Mouse (Mus musculus) thymus, adult 2 months (tissue): Measurements from ENCODE around the gene Sap25.

Experiments used
- CTCF ChIP-seq: fragments of 200-500 bp; IDR thresholded peaks from 2 replicates; pipeline ENCODE4 v1.5.1; 2012; ENCODE audit warnings: mild to moderate bottlenecking, control low read depth, low read length, moderate library complexity, borderline replicate concordance; ENCODE audit not compliant: control insufficient read depth, poor library complexity, insufficient read depth; ENCODE audit errors: extremely low read depth
- POLR2A ChIP-seq: fragments of 200-500 bp; IDR thresholded peaks from 2 replicates; pipeline ENCODE4 v1.6.1; 2012; ENCODE audit warnings: mild to moderate bottlenecking, low read length, control low read depth, moderate library complexity; ENCODE audit not compliant: control insufficient read depth, poor library complexity, insufficient read depth; ENCODE audit errors: extremely low read depth

DNA sequence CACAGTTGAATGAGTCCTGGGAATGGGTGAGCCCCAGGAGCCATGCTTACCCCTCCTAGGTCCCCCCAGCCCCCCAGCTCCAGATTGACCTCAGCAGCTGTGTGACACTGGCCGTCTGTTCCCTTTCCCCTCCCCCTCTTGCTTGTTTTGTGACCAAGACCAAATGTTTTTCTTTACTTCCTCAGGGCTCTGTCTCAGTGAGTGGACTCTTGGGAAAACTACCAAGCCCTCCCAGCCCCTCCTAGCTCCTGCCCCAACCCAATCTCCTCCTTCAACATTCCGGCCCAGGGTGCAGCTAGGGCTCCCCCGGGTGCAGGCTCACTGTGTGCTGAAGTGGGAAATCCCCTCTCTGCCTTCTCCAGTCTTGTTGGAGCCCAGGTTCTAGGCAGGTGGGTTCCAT lies 10.5 kb upstream of the Sap25 start:
- TF ChIP-seq CTCF, result no peak
- no peak for TF ChIP-seq POLR2A
